Mouse (Mus musculus): ENCODE results near the gene Olfr1333. TPM values are rescaled to one million over a fixed set of nuclear protein-coding genes. Genes with fewer than 3 reads are reported as not detected.
"Not testable (repeated sequence)": the region's sequence is repeated elsewhere in the genome, so short reads cannot be mapped to it uniquely, and the experiment has no call there.

Olfr1333 gene
- total RNA-seq (2015; ENCODE audit: low replicate concordance) = not detected in 2 replicates
- not detected in 2 replicates for total RNA-seq (2017; ENCODE audit: low replicate concordance)

DNA sequence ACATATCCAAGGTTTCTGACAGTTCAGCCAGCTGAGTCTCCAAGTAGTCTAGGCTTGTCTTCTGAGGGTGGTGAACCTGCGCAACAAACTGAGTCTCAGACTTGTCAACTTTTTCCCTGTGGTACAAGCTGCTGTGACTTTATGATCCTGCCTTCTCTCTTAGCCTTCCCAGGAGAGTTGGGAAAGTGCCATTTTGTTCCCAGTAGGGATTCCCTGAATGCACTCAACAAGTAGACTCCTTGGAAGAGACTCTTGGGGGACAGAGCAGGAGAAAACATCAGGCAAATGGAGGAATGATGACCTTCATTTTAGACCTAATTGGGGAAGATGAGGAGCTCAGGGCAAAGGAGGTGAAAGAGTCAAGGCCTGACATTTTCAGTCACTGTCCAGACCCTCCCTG is at the start of gene Olfr1333:
Gene Olfr1333 (minus strand): TSS at position 101 of the 400 bp plus-strand sequence.
- ATAC-seq (replicated peaks; ENCODE audit: low FRiP score, poor library complexity, severe bottlenecking) = no peak

DNA sequence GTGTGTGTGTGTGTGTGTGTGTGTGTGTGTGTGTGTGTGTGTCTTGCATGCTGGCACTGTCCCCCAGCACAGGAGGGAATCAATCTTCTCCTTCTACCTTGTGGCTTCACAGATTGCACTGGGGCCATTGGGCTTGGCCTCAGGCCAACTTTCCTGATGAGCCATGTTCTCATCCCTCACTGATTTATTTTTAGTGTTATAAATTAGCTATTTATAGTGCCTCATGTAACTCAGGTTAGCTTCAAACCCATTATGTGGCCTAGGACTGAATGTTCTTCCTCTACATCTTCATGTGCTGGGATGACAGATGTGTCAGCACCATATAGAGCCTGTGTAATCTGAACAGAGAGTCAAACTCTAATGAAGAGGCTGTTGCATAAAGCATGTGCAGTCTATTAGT is 31.5 kb upstream of the Olfr1333 start:
- no peak for ATAC-seq (replicated peaks; ENCODE audit: low FRiP score, poor library complexity, severe bottlenecking)

DNA sequence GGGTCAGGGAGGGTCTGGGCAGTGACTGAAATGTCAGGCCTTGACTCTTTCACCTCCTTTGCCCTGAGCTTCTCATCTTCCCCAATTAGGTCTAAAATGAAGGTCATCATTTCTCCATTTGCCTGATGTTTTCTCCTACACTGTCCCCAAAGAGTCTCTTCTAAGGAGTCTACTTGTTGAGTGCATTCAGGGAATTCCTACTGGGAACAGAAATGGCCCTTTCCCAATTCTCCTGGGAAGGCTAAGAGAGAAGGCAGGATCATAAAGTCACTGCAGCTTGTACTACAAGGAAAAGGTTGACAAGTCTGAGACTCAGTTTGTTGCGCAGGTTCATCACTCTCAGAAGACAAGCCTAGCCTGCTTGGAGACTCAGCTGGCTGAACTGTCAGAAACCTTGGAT is 28.3 kb upstream of the Olfr1333 start, which contains the start of gene Olfr1331:
Gene Olfr1331 (plus strand): TSS at position 301 of the 400 bp plus-strand sequence.
- no peak for ATAC-seq (replicated peaks; ENCODE audit: low FRiP score, poor library complexity, severe bottlenecking)

DNA sequence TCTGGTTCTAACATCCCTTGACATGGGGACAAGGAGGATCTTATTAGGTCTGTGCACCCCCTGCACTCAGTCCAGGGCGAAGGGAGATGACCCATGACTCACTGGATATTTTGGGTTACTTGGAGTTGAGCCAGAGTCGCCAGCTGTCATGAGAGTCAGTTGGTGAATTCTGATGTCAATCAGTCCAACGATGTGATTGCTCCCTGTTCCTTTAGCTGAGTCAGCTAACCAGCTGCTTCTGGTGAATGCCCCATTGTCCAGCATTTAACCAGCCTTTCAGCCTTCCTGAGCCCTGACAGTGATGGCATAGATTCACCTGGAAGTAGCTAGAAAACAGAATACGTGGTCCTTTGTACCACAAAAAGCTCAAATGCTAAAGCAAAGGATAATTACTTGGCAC is 26.6 kb upstream of the Olfr1333 start:
- no peak for ATAC-seq (replicated peaks; ENCODE audit: low FRiP score, poor library complexity, severe bottlenecking)

DNA sequence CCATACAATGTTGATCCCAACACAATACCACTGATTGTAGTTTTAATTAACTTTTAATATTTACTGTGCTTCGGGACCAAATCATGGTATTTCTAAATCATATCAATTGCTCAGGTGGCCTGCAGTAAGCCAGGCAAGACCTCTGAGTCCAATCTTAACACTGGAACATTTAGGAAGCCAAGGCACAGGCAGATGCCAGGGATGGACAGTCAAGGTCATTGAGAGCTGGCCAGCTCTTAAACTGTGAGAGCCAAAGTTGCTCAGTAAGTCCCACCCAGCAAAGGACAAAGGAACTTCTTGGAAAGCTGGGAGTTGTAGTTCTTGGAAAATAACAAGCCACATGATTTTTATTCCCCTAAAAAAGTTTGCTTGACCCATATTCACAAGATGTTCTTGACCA is 25.7 kb upstream of the Olfr1333 start:
- no peak for ATAC-seq (replicated peaks; ENCODE audit: low FRiP score, poor library complexity, severe bottlenecking)

DNA sequence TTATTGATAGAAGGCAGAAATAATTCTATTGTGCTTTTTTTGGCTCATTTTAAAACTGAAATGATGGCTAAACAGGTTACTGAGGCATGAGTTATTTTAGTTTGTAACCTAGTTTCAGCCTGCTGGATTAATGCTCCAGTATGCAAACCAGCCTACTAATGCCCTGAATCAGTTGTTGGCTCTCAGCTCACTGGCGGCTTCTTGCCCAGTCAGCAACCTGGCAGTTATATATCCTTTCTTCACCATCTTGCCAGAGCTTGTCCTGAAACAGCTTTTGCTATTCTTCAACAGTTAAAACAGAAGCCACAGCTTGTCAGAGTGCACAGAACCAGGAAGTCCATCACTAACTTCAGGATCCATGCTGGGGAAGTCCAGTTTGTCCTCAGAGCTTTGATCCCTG is 17.2 kb downstream of the Olfr1333 start:
- ATAC-seq (replicated peaks; ENCODE audit: low FRiP score, poor library complexity, severe bottlenecking) = no peak

DNA sequence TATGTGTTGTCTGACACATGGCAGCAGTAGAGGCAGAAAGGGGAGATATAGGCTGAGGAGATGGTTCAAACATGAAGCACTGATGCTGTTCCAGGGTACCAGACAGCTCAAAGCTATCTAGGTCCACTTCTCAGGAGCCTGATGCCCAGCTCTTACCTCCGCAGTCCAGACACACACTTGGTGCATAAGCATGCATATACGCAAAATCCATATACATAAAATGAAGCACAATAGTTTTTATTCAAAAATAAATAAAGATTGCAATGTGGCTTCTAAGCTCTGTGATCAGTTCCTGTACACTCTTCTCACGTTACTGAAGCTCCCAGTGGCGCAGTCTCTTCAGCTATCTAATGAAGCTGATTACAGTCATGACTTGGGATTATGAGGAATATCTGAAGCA is 26.2 kb downstream of the Olfr1333 start, which contains the start of gene Olfr1335:
Gene Olfr1335 (minus strand): TSS at position 101 of the 400 bp plus-strand sequence.
- no peak for ATAC-seq (replicated peaks; ENCODE audit: low FRiP score, poor library complexity, severe bottlenecking)

DNA sequence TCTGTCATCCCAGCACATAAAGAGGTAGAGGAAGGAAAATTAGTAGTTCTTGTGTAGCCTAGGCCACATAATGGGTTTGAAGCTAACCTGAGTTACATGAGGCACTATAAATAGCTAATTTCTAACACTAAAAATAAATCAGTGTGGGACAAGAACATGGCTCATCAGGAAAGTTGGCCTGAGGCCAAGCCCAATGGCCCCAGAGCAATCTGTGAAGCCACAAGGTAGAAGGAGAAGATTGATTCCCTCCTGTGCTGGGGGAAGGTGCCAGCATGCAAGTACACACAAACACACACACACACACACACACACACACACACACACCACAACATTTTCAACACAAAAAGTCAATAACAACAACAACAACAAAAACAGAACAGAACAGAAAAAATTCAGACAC is 43.3 kb downstream of the Olfr1333 start:
- ATAC-seq (replicated peaks; ENCODE audit: low FRiP score, poor library complexity, severe bottlenecking) = not testable (repeated sequence)

DNA sequence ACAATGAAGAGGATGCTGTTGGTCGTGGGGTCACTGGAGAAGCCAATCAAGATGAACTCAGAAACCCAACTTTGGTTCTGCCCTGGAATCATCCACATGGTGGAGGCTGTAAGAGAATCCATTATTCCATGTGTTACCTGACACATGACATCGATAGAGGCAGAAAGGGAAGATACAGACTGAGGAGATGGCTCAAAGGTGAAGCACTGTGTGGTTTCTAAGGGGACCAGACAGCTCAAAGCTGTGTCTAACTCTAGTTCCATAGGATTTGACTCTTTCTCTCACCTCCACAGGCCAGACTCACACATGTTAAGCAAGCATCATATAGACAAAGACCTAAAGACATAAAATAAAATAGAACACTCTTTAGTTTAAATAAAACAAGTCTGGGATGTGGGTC is 53.6 kb downstream of the Olfr1333 start, which contains the start of gene Olfr1337:
Gene Olfr1337 (minus strand): TSS at position 101 of the 400 bp plus-strand sequence.
- ATAC-seq (replicated peaks; ENCODE audit: low FRiP score, poor library complexity, severe bottlenecking) = no peak

Other genes with a start within 250 kb of the Olfr1333 start
- gene Cfap57, start 215.5 kb downstream of the Olfr1333 start, total RNA-seq (2015; ENCODE audit: low replicate concordance) = not detected in 2 replicates
- gene Cfap57, start 215.5 kb downstream of the Olfr1333 start, total RNA-seq (2017; ENCODE audit: low replicate concordance) = 0.08 and 0.64 TPM in 2 replicates
- 12.6 and 19.8 TPM in 2 replicates for gene Ebna1bp2, start 215.5 kb downstream of the Olfr1333 start, total RNA-seq (2015; ENCODE audit: low replicate concordance)
- 13.7 and 29.0 TPM in 2 replicates for gene Ebna1bp2, start 215.5 kb downstream of the Olfr1333 start, total RNA-seq (2017; ENCODE audit: low replicate concordance)
- gene Olfr62, start 177.3 kb downstream of the Olfr1333 start, total RNA-seq (2015; ENCODE audit: low replicate concordance) = not detected in 2 replicates
- not detected in 2 replicates for gene Olfr62, start 177.3 kb downstream of the Olfr1333 start, total RNA-seq (2017; ENCODE audit: low replicate concordance)
- gene Olfr1342, start 143.5 kb downstream of the Olfr1333 start, total RNA-seq (2015; ENCODE audit: low replicate concordance) = not detected in 2 replicates
- gene Olfr1342, start 143.5 kb downstream of the Olfr1333 start, total RNA-seq (2017; ENCODE audit: low replicate concordance) = not detected in 2 replicates
- not detected in 2 replicates for gene Olfr1341, start 132.8 kb downstream of the Olfr1333 start, total RNA-seq (2015; ENCODE audit: low replicate concordance)
- gene Olfr1341, start 132.8 kb downstream of the Olfr1333 start, total RNA-seq (2017; ENCODE audit: low replicate concordance) = not detected in 2 replicates
- not detected in 2 replicates for gene Olfr1340, start 116.1 kb downstream of the Olfr1333 start, total RNA-seq (2015; ENCODE audit: low replicate concordance)
- not detected in 2 replicates for gene Olfr1340, start 116.1 kb downstream of the Olfr1333 start, total RNA-seq (2017; ENCODE audit: low replicate concordance)
- gene Olfr1339, start 104.1 kb downstream of the Olfr1333 start, total RNA-seq (2015; ENCODE audit: low replicate concordance) = not detected in 2 replicates
- gene Olfr1339, start 104.1 kb downstream of the Olfr1333 start, total RNA-seq (2017; ENCODE audit: low replicate concordance) = not detected in 2 replicates
- gene Olfr1338, start 77.5 kb downstream of the Olfr1333 start, total RNA-seq (2015; ENCODE audit: low replicate concordance) = not detected in 2 replicates
- not detected in 2 replicates for gene Olfr1338, start 77.5 kb downstream of the Olfr1333 start, total RNA-seq (2017; ENCODE audit: low replicate concordance)
- not detected in 2 replicates for gene Olfr1337, start 53.7 kb downstream of the Olfr1333 start, total RNA-seq (2015; ENCODE audit: low replicate concordance)
- gene Olfr1337, start 53.7 kb downstream of the Olfr1333 start, total RNA-seq (2017; ENCODE audit: low replicate concordance) = not detected in 2 replicates
- not detected in 2 replicates for gene Olfr1335, start 26.3 kb downstream of the Olfr1333 start, total RNA-seq (2015; ENCODE audit: low replicate concordance)
- not detected in 2 replicates for gene Olfr1335, start 26.3 kb downstream of the Olfr1333 start, total RNA-seq (2017; ENCODE audit: low replicate concordance)
- gene Olfr1331, start 28.4 kb upstream of the Olfr1333 start, total RNA-seq (2015; ENCODE audit: low replicate concordance) = not detected in 2 replicates
- not detected in 2 replicates for gene Olfr1331, start 28.4 kb upstream of the Olfr1333 start, total RNA-seq (2017; ENCODE audit: low replicate concordance)
- not detected in 2 replicates for gene Olfr1330, start 52.3 kb upstream of the Olfr1333 start, total RNA-seq (2015; ENCODE audit: low replicate concordance)
- not detected in 2 replicates for gene Olfr1330, start 52.3 kb upstream of the Olfr1333 start, total RNA-seq (2017; ENCODE audit: low replicate concordance)
- gene Olfr1329, start 81.2 kb upstream of the Olfr1333 start, total RNA-seq (2015; ENCODE audit: low replicate concordance) = not detected in 2 replicates
- gene Olfr1329, start 81.2 kb upstream of the Olfr1333 start, total RNA-seq (2017; ENCODE audit: low replicate concordance) = not detected in 2 replicates
- not detected in 2 replicates for gene Olfr1328, start 102.3 kb upstream of the Olfr1333 start, total RNA-seq (2015; ENCODE audit: low replicate concordance)
- not detected in 2 replicates for gene Olfr1328, start 102.3 kb upstream of the Olfr1333 start, total RNA-seq (2017; ENCODE audit: low replicate concordance)
- gene Lao1, start 125.3 kb upstream of the Olfr1333 start, total RNA-seq (2015; ENCODE audit: low replicate concordance) = not detected in 2 replicates
- not detected in 2 replicates for gene Lao1, start 125.3 kb upstream of the Olfr1333 start, total RNA-seq (2017; ENCODE audit: low replicate concordance)

All from erythroid progenitor cell, adult 5-6 weeks (primary cell).